Mouse (Mus musculus) cerebral cortex, adult 2 months (tissue): ENCODE data around the gene Klf11.

ENCODE experiments used
- WGBS: fragments of 180-500 bp; shearing (Covaris S2); methylation state at CpG from one replicate; pipeline ENCODE4 v1.1.7; 2018; 5-methylcytosine and 5-hydroxymethylcytosine counted together

Gene Klf11

DNA sequence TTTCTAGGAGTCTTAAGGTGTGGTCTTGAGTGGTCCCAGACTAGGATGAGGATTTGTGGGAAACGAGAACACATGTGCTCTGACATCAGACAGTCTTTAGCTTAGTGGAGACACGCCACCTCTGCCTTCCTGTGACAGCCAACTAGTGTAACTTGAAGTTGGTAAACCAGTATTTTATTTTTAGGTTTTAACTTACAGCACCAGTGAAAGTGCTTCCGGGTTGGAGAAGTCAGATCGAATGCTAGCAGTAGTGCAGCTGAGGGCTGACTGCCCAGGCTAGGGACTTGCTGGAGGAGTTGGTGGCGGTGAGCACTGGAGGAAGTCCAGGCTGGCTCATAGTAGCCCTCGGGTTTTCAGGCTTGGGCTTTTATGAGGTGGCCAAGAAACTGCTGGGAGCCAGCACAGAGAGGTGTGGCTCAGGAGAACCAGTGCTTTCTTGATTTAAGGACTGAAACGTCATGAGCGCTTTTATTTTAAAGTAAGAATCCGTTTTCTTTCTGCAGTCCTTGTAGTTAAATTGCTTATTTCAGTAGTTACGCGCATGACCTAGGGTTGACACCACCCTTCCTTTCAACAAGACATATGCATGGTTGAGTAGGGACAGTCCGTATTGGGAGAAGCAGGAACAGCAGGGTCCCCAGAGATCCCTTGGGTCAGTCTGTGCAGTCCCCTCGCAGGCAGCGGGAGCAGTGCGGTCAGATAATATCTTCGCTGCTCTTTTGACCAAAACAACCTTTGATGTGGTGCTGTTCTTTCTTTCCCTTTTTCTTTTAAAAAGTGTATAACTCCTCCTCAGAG, 3.2 kb downstream of the Klf11 start:
- 61% methylated on average over 16 of the region's 16 CpGs for WGBS

DNA sequence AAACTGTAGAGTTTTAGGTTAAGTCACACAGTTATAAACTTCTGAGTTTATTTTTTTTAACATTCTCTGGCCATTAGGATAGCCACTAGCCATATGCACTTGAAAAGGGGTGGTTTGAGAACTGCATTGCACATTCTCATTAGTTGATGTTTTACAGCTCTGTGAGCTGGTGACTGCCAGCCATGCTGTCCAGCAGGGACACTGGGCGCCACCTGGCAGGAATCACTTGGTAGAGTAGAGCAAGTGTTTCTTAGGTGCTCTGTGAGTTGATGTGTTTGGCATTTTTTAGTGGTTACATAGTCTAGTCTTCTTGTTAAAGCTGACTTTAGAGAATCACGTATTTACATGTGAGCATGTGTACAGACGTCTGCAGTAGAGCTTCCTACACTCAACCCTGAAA, 5.4 kb downstream of the Klf11 start:
- WGBS, result 58% methylated on average over 3 of the region's 3 CpGs

DNA sequence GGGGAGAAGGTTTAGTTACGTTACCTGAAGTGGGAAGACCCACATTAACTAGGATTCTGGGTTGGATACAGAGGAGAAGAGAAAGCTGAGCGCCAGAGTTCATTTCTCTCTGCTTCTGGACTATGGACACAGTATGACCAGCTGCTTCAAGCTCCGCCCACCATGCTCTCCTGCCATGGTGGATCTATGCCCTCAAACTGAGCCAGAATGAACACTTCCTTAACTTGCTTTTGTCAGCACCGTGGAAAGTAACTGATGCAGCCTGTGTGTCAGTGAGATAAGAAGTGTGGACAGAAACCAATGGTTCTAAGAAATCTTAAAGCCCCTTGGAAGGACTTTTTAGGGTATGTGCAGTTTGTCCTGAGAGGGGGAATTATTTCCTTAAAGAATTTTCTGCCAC, 7.9 kb downstream of the Klf11 start:
- WGBS, result 87% methylated on average over 4 of the region's 4 CpGs

DNA sequence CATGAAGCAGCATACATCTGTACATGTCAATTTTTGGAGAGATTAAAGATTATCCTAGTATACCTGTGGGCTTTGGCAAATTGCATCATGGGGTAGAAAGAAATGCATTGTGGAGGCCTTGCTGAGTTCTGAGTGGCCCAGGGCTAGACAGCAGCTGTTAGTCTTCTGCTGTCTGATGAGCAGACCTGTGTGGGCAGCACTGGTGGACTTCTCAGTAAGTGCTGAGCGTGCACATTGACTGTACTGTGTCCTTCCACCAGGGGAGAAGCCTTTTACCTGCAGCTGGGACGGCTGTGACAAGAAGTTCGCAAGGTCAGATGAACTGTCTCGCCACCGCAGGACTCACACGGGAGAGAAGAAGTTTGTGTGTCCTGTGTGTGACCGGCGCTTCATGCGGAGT, 8.8 kb downstream of the Klf11 start:
- WGBS, result 93% methylated on average over 9 of the region's 9 CpGs

DNA sequence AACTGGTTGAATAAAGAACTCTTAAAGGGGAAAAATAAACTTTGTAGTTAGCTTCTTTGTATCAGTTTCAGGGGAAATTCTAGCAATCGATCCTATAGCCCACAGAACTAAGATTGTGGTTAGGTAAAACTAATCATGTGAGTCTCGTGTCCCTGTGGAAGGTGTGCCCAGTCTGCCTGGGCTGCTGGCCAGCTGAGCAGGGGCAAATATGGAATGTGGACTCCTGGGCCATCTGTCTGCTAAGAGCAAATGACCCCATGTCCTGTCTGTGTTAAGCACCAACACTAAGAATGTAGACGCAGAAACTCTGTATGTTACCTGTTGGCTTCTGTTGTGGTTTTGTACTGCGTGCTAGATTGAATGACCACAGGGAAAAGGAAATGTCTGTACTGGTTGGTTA, 10.0 kb downstream of the Klf11 start:
- WGBS, result 71% methylated on average over 4 of the region's 4 CpGs

DNA sequence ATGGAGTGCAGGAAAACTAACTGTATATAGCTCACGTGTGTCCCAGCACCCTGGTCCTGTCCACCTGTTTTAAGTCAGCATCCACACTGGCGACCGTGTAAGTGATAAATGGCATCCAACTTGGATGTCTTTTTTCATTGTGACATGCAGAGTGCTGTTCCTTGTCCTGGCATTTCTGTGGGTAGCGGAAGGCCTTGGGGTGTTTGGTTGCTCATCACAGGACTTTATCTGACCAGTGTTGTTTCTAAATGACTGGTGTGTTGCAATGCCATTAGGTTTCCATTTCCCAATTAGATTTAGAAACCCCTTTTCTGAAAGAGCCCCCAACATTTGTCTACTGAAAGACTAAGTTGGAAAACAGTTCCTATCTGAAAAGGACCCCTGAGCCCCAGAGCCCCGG, 11.1 kb downstream of the Klf11 start:
- 92% methylated on average over 5 of the region's 5 CpGs for WGBS

DNA sequence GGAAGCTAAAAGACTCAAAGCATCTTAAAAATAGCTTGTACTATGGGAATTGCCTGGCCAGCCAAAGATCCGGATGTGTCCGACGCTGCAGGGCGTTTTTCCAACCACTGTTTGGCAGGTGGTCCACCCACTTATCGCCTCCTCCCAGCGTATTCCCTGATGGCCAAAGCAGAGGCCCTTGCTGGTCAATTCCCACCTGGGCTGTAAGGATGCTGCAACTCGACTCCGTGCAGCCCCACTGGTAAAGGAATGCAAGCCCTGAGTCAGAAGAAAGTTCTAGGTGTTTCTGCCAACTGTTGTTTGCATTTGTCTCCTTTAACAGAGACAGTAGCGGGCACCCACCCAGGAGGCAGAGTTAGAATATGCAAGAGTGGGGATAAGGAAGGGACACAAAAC, 29.0 kb downstream of the Klf11 start:
- WGBS, result 12% methylated on average over 9 of the region's 9 CpGs

DNA sequence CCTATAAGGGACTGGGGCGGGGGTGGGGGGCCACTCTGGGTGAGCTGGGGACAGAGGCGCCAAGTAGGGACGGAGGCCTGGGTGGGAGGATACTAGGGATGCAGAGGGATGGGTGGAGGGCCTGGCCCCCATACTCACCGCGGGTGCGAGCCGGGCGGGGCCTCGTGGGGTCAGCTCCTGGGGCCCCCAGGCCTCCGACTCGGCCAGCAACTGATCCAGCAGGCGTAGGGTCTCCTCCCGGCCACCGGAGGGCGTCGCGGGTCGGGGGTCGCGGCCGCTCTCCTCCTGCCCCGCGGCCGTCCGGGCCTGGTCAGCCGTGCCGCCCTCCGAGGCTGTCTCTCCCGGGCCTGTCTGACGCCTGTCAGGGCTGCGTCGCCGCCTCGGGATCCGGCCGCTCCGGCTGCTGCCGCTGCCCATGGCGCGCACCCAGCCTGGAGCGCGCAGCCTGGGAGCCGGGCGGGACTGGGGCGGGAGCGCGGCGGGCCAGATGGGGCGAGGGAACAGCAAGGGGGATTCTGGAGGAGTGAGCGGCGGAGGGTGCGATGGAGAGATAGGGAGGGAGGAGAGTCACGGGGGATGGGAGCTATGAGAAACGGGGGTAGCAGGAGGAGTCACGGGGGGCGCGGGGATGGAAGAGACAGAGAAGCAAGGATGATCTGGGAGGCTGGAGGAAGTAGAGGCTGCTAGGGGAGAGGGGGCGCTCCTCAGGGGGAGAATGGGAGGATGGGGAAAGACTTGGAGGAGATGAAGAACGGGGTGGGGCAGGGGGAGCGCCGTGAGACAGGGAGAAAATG, 29.6 kb downstream of the Klf11 start:
- under 1% methylated on average over 60 of the region's 61 CpGs for WGBS

DNA sequence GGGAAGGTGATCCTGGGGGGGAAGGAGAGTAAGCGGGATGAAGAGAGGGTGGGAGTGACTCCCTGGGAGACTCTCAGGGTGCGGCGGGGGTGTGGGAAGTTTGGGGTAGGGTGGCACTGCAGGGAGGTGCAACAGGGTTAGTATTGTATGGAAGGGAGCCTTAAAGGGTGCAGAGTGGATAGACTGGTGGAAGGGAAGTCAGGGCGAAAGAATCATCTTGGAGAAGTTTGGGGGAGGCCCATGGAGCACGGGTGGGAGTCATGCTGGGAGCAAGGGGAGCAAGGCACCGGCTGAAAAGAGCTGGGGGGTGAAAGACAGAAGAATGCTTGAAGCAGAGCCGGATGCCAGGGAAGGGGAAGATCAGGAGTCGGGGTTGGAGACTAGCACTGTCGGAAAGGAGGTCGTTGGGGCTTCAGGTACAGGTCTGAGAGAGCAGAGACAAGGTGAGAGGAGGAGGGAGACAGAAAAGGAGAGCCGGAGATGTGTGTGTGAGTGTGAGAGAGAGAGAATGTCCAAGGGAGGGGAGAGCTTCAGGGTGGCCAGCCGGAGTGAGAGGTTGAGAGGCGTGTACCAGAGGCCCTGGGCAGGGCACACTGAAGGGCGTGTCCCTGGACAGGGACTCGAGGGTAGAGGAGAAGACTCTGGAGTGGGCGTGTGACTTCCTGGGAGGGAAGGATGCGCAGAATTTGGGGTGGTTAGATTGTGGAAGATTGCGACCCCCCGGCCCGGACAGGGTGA, 30.4 kb downstream of the Klf11 start, which contains the start of gene Cys1:
Gene Cys1, minus strand, starts transcription at position 528 of the 738 bp plus-strand sequence.
- 5% methylated on average over 20 of the region's 20 CpGs for WGBS

DNA sequence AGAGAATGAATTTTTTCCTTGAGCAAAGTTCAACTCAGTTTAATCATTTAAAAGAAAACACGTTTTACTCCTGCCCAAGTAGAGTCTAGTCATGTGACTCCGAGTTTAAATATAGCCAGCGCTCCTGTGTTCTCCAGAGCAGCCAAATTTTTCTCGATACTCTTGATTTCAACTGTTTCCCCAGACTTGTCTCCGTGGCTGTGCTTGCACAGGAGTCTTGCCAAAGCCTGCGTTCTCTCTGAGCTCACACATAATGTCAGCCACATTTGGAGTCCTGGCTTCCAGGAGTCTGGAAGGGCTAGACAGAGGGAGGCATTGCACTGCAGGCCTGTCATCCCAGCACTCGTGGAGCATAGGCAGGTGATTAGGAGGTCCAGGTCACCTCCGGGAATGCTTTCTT, 31.5 kb downstream of the Klf11 start:
- WGBS, result 22% methylated on average over 8 of the region's 8 CpGs

DNA sequence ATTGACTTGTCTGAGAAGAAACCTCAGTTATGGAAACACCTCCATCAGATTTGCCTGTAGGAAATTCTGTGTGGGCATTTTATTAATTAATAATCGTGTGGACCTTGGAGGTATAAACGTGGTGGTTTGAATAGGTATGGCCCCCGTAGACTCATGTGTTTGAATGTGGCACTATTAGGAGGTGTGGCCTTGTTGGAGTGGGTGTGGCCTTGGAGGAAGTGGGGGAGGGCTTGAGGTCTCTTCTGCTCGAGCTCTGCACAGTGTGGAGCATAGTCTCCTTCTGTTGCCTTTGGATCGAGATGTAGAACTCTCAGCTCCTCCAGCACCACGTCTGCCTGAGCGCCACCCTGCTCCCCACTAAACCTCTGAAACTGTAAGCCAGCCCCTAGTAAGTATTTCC, 32.4 kb downstream of the Klf11 start:
- 69% methylated on average over 7 of the region's 7 CpGs for WGBS

DNA sequence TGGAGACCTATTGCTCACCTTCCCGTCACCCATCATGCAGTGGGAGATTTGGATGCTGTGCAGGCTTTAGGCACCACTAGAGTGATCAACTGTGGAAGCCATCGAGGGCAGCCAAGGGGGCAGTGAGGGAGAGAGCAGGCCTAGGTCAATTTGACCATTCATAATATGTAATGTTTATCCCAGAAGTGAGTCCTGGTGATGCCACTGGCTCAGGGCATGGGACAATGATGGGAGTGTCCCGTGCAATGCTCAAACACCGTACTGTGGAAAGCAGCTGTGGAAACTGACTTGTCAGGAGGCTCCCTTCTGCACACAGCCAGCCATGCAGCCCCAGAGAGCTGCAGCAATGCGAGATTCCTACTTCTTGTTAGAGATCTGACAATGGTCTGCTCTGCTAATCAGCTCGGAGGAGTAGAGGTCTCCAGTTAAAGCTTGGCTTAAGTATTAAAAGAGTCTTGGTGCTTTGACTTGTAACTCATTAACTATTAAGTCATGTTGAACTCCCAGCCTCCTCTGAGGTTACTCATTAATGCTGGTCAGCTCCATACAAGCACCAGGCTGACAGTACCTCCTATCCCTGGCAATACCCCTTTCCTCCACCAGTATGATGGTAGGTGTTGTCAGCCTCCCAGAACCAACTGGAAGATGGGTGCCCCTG, 35.1 kb downstream of the Klf11 start:
- WGBS, result 85% methylated on average over 6 of the region's 6 CpGs

DNA sequence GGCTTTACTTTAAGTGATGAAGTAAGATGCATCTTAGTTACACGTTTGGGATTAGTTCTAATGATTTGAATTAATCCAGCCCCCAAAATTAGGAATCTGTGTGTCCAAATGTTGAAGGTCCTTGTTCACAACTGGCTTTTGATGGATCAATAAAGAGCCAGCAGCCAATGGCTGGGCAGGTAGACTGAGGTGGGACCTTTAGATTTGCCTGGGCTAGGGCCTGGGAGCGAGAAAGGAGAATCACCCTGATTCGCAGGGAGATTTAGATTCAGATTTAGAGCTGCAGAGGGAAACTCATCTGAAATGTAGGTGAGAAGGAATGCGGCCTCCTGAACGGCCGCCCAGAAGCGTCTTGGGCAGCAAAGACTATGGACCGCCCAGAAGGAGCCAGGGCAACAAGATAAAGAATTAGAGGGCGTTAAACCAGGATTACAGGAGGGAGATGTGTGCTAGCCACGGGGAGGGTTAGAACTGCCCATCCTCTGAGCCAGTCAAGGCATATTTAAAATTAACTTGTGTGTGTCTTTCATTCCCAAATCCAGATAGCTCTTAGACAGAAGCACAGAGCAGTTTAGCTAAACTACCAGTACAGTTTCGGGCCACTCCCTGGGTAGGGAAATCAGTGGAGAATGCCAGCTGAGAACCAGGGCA, 35.7 kb downstream of the Klf11 start:
- 85% methylated on average over 11 of the region's 11 CpGs for WGBS

DNA sequence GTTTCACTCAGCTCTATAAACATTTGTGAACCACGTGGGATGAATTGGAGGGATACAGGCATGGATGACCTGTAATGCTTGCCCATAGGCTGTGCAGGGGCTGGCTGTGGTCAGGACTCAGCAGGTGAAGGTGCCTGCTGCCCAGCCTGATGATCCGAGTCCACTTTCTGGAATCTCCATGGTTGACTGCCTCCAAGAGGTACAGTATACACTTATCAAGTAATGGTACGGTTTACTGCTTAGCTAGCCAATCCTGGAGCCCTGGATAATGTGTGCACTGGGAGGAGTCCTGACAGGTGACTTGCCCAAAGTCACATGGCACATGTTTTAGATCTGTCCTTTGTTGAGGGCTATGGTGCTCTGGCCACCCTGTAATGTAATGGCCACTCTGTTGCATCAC, 39.3 kb downstream of the Klf11 start:
- WGBS, result 90% methylated on average over 3 of the region's 3 CpGs

DNA sequence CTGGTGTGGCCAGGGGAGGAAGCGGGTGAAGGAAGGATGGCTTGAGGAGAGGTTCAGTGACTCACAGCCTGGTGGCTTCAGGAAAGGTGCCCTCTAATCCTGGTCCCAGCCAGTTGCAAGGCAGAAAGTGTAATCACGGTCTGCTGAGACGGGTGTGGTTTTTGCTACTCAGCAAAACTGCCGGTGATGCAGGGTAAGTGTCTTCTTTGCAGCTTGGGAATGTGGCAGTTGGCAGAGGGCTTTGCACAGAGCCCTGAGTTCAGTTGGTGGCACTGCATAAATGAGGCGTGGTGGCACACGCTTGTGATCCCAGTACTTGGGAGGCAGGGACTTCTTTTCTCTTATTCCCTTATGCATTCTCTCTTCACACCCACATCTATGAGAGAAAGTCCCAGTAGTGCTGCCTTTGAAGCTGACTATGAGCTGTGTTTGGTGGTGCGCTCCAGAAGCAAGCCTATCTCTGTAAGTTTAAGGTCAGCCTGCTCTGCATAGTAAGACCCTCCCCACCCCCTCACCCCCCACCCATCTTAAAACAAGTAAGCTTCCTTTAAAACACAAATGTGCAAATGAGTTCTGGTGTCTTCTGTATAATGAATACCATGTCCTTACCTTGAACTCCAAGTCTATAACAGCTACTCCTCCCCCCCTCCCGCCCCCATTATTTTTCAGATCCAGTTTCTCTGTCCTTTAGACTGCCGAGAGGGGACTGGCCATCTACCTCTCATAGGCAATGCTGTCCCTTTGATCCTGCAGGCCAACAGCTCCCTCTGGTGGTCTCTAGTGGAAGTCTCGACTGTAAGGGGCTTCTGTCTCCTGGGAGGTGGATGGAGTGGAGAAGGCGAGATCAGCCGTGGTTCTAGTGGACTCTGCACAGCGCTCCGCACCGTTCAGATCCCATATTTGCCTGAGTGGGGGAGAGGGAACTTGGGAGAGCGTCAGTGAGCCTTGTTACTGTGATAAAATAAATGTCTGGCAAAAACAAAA, 45.7 kb downstream of the Klf11 start:
- 34% methylated on average over 16 of the region's 16 CpGs for WGBS

DNA sequence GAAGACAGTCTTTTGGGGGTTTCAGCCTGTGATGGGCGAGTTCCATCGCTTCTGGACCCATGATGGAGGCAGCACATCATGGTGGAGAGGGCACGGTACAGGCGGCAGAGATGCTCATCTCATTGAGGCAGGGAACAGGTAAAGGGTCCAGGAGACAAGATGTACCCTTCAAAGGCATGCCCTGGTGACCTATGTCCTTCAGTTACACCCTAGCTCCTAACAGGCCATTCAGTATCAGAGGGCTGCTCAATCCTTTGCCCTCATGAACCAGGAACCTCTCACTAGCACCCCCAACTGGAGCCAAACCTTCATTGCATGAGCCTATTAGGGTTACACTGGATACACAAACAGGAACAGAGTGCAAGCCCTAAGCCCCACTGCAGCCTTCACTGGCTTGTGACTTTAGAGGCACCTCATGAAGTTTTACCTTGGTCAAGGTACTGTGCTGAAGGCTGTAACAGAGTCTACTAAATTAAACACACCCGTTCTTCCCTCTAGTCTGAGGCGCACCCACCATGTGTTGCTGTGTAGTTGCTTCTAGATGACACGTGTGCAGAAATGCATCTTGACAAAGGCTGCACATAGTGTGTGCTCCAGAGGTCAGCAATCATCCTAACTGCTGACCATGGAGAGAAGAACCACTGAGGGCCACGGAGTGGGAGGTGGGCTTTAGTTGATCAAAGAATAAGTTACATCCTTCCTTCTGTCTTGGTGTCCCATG, 46.6 kb downstream of the Klf11 start:
- 56% methylated on average over 8 of the region's 8 CpGs for whole genome bisulfite sequencing

DNA sequence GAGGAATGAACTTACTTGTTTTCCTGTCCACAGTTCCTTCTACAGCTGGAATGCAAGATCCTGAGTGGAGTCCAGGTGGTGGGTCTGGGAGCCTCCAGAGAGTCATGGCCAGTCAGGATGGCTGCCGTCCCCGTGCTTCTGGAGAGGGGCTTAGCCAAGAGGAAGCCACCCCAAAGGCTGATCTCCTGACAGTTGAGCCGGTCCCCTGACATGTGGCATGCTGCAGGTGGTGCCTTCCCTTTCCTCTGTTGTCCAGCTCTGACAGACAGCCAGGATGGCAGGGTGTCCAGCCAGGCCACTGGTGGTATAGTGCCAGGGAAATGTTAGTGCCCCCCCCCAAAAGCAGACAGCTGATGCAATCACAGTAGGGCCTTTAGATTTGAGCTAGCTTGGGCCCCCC, 47.4 kb downstream of the Klf11 start:
- 85% methylated on average over 3 of the region's 3 CpGs for WGBS

DNA sequence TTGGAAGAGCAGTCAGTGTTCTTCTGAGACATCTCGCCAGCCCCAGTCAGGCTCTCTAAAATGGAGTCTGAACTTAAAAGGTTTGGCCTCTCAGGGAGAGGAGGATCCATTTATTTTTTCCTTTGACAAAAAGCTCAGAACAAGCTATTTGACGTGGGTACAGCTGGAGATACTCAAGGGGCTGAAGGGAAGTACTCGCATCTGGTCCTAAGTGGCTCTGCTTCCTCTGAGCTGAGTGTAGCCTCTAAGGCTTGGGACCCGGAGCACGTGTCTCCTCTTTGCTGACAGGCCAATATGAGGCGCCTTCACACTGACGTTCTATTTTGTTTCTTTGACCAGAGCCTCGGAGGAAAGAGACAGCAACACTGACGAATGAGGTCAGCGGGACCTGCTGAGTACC, 48.5 kb downstream of the Klf11 start:
- 77% methylated on average over 10 of the region's 10 CpGs for WGBS

DNA sequence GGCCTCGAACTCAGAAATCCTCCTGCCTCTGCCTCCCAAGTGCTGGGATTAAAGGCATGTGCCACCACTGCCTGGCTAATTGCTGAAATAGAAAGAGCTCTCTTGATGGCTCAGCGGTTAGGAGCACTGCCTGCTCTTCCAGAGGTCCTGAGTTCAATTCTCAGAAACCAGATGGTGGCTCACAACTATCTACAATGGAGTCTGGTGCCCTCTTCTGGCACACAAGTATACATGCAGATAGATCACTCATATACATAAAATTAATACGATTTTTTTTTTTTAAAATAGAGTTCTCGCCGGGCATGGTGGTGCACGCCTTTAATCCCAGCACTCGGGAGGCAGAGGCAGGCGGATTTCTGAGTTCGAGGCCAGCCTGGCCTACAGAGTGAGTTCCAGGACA, 50.5 kb downstream of the Klf11 start:
- 91% methylated on average over 9 of the region's 9 CpGs for WGBS

DNA sequence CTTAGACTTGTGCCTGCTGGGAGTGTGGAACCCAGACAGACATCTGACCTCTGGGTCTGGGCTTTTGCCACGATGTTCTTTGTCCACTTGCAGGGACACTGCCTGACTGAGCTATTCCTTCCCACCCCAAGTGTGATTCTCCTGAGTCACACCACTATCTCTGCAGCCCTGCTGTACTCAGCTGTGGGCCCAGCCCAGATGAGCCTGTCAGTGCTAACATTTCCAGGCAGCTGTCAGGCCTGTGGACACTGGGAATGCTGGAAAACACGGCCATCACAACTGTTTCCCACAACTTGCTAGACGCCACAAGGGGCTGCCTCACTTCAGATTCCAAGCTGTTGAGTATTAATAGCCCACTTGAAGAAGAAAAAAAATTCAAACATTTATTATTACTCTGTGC, 51.9 kb downstream of the Klf11 start:
- 85% methylated on average over 3 of the region's 3 CpGs for WGBS
